Mouse (Mus musculus) hindbrain, embryonic 15.5 days (tissue): ENCODE results near the gene Tuba1a. TPM values are rescaled to one million over a fixed set of nuclear protein-coding genes. Genes with fewer than 3 reads are reported as not detected.
"Not testable (repeated sequence)": the region's sequence is repeated elsewhere in the genome, so short reads cannot be mapped to it uniquely, and the experiment has no call there.

Source experiments
- ATAC-seq: fragments of 200-750 bp; cut with Nextera tagmentation; 2 replicates; pipeline ENCODE4 v1.8.0; 2017; ENCODE audit warnings: low read depth, moderate number of reproducible peaks, moderate TSS enrichment; ENCODE audit not compliant: low FRiP score
- H3K27ac ChIP-seq: fragments of 300-500 bp; sonication (generic); replicated peaks from 2 replicates; pipeline ENCODE4 v1.5.1; 2015; ENCODE audit warnings: mild to moderate bottlenecking, inconsistent platforms
- H3K27me3 ChIP-seq: fragments of 300-500 bp; sonication (generic); 2 replicates; pipeline ENCODE4 v1.6.1; 2015; ENCODE audit warnings: control low read depth, inconsistent platforms
- H3K36me3 ChIP-seq: fragments of 300-500 bp; sonication (generic); 2 replicates; pipeline ENCODE4 v1.6.1; 2015; ENCODE audit warnings: control low read depth, inconsistent platforms
- H3K4me1 ChIP-seq: fragments of 300-500 bp; sonication (generic); replicated peaks from 2 replicates; pipeline ENCODE4 v1.6.1; 2015; ENCODE audit warnings: control low read depth, inconsistent platforms
- H3K4me2 ChIP-seq: fragments of 300-500 bp; sonication (generic); 2 replicates; pipeline ENCODE4 v1.6.1; 2015; ENCODE audit warnings: moderate library complexity, mild to moderate bottlenecking, inconsistent platforms
- H3K4me3 ChIP-seq: fragments of 300-500 bp; sonication (generic); 2 replicates; pipeline ENCODE4 v1.5.1; 2015; ENCODE audit warnings: mild to moderate bottlenecking, inconsistent platforms
- H3K9ac ChIP-seq: fragments of 300-500 bp; sonication (generic); 2 replicates; pipeline ENCODE4 v1.6.1; 2015; ENCODE audit warnings: inconsistent platforms
- H3K9me3 ChIP-seq: fragments of 300-500 bp; sonication (generic); 2 replicates; pipeline ENCODE4 v1.6.1; 2016; ENCODE audit warnings: control low read depth, inconsistent platforms
- WGBS: fragments of 180-500 bp; shearing (Covaris S2); methylation state at CpG from one replicate; pipeline ENCODE4 v1.1.7; 2015; 5-methylcytosine and 5-hydroxymethylcytosine counted together
- polyA plus RNA-seq: library from polyadenylated mRNA; unstranded; fragments of >200 nt; fragmentation: Nextera tagmentation; extraction: Ambion mirVana; gene quantifications from 2 replicates; pipeline ENCODE4 v1.2.1, GENCODE M21; 2015

Tuba1a gene
- polyA plus RNA-seq, 1 experiment from 2014 or later, result 15,534 TPM

DNA sequence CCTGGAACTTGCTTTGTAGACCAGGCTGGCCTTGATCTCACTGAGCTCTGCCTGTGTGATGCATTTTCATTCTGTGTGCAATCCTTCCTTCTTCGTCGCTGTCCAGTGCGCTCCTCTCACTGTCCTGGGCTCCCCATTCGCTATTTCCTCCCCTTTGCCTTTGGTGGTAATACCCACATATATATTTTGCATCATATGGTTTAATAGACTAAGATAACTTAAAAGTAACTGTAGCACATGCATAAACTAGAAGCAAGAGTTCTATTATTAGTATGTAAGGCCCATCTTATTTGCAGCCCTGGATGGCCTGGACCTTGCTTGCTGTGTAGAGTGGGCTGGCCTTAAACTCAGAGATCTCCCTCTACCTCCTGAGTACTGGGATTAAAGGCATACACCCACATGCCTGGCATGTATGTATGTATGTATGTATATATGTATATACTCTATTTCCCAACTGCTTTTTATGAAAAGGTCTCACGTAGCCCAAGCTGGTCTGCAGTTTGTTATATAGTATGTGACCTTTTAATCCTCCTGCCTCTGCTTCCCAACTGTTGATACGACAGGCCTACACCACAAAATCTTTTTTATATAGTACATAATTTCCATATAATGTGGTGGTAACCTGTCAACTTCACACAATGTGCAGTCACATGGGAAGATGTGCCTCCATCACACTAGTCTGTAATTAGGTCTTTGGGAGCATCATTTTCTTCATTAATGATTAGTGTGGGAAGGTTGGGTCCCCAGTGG lies 4.5 kb downstream of the Tuba1a start:
- H3K4me1 ChIP-seq, result peaks cover 27% of the 10 kb centered on the region
- H3K4me2 ChIP-seq, result peak overlapping the region; percentile 79
- no peak for ATAC-seq
- no peaks in the 10 kb centered on the region for H3K9me3 ChIP-seq
- no peaks in the 10 kb centered on the region for H3K27me3 ChIP-seq
- peaks cover 9% of the 10 kb centered on the region for H3K36me3 ChIP-seq
- 36% methylated on average over 6 of the region's 6 CpGs for WGBS
- H3K27ac ChIP-seq, result peak overlapping the region; percentile 72
- H3K9ac ChIP-seq, result peak overlapping the region; percentile 54
- H3K4me3 ChIP-seq, result peak overlapping the region; percentile 41

GRCm38 (mm10) chr15:98948382-98948781 lies 5.1 kb downstream of the Tuba1a start:
- Histone ChIP-seq H3K36me3 (peaks cover 9% of the 10 kb centered on the region), H3K4me1 (peaks cover 27% of the 10 kb centered on the region), H3K4me3 (peak overlapping the region; percentile 41), H3K4me2 (peak overlapping the region; percentile 79), H3K27me3 (no peaks in the 10 kb centered on the region), H3K9ac (peak overlapping the region; percentile 54), H3K9me3 (no peaks in the 10 kb centered on the region), H3K27ac (peak overlapping the region; percentile 72)
- ATAC-seq, result no peak

DNA sequence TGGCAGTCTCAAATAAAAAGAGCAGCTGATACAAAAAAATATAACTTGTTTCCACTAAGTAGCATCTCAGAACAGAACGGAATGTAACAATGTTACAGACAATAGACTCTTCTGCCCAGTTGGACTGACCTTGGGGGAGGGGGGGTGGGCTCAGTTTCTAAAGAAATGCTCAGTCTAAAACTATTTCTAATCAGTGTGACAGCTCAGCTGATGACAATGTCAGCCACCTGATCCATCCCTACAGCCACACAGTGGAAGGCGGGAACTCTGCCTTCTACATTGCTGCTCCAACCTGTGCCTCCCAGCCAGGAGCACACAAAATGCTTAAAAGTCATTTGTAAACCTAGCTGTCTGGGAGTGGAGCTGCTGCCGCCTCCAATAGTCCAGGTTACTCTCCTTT lies 5.6 kb downstream of the Tuba1a start:
- peak overlapping the region; percentile 54 for H3K9ac ChIP-seq
- H3K27ac ChIP-seq, result peak overlapping the region; percentile 72; the same call in 1 of the 2 replicates
- H3K36me3 ChIP-seq, result peaks cover 9% of the 10 kb centered on the region
- H3K9me3 ChIP-seq, result no peaks in the 10 kb centered on the region
- ATAC-seq, result no peak
- H3K4me3 ChIP-seq, result peak overlapping the region; percentile 41
- WGBS, result 22% methylated on average over 3 of the region's 3 CpGs
- H3K4me1 ChIP-seq, result peaks cover 27% of the 10 kb centered on the region
- peak overlapping the region; percentile 79 for H3K4me2 ChIP-seq
- H3K27me3 ChIP-seq, result no peaks in the 10 kb centered on the region

GRCm38 (mm10) chr15:98943133-98943532 lies 10.4 kb downstream of the Tuba1a start:
- no peak overlapping the region for H3K27ac ChIP-seq
- H3K4me3 ChIP-seq, result no peak overlapping the region
- H3K9ac ChIP-seq, result no peak overlapping the region
- no peaks in the 10 kb centered on the region for H3K9me3 ChIP-seq
- H3K36me3 ChIP-seq, result no peaks in the 10 kb centered on the region
- no peak overlapping the region for H3K4me2 ChIP-seq
- ATAC-seq, result no peak
- peaks cover 11% of the 10 kb centered on the region for H3K4me1 ChIP-seq
- 88% methylated on average over 4 of the region's 4 CpGs for WGBS
- no peaks in the 10 kb centered on the region for H3K27me3 ChIP-seq

- Histone ChIP-seq H3K9me3 (no peaks in the 10 kb centered on the region), H3K9ac (no peak overlapping the region), H3K4me3 (no peak overlapping the region), H3K27me3 (no peaks in the 10 kb centered on the region), H3K4me1 (peaks cover 3% of the 10 kb centered on the region), H3K36me3 (no peaks in the 10 kb centered on the region), H3K27ac (no peak overlapping the region), H3K4me2 (no peak overlapping the region)
- WGBS, result 79% methylated on average over 4 of the region's 4 CpGs
- no peak for ATAC-seq
Observed at GRCm38 (mm10) chr15:98942081-98942480, 11.4 kb downstream of the Tuba1a start.

DNA sequence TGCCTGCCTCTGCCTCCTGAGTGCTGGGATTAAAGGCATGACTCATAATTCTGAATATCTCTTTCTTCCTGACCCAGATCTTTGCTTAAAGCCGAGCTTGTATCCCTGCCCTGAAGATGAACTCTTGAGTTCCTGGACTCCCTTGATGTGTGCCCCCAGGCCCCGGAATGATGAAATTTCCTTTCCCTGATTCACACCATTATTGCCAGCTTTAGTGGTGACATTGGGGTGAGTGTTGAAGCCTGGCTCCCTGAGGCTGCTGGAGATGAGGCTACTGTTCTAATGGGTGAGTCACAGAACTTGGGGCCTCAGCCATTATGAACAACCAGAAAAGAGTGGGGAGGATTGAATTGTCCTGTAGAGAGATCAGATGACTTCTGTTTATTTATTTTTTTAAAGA lies 12.0 kb downstream of the Tuba1a start:
- 86% methylated on average over 2 of the region's 2 CpGs for whole genome bisulfite sequencing
- H3K36me3 ChIP-seq, result no peaks in the 10 kb centered on the region
- no peaks in the 10 kb centered on the region for H3K9me3 ChIP-seq
- no peak overlapping the region for H3K9ac ChIP-seq
- H3K27ac ChIP-seq, result no peak overlapping the region
- H3K4me2 ChIP-seq, result no peak overlapping the region
- no peaks in the 10 kb centered on the region for H3K27me3 ChIP-seq
- H3K4me3 ChIP-seq, result no peak overlapping the region
- no peak for ATAC-seq
- no peaks in the 10 kb centered on the region for H3K4me1 ChIP-seq

DNA sequence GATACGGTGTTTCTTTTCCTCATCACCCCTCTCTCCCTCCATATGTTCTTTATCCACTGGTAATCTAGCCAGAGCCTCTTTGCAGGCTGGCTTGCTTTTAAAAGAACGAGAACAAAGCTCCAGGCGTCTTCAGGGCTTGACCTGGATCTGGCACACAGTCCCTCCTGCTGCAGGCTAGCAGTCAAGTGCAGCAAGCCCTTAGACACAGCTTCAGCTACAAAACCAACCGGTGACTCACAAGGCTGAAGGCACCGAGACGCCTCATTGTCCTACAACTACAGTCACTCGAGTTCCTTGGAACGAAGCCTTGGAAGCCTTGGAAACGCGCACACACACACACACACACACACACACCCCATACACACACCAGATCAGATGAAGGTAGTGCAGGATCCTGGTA lies 12.7 kb downstream of the Tuba1a start:
- no peak for ATAC-seq
- H3K9me3 ChIP-seq, result no peaks in the 10 kb centered on the region
- 48% methylated on average over 10 of the region's 10 CpGs for WGBS
- H3K4me3 ChIP-seq, result no peak overlapping the region
- H3K27ac ChIP-seq, result 0 out of 2 replicates have a peak overlapping the region, but pooled peaks have one; percentile 34
- H3K4me1 ChIP-seq, result peaks cover 2% of the 10 kb centered on the region; the same call in 1 of the 2 replicates
- no peak overlapping the region for H3K4me2 ChIP-seq
- no peak overlapping the region for H3K9ac ChIP-seq
- no peaks in the 10 kb centered on the region for H3K36me3 ChIP-seq
- H3K27me3 ChIP-seq, result no peaks in the 10 kb centered on the region

- Histone ChIP-seq H3K9me3 (no peaks in the 10 kb centered on the region), H3K4me1 (peaks cover 30% of the 10 kb centered on the region), H3K27ac (peak within 1 kb of the TSS; percentile 99), H3K36me3 (0 out of 2 replicates have a peak, but pooled peaks cover 5% of the 10 kb centered on the region), H3K9ac (peak within 1 kb of the TSS; percentile 91), H3K4me3 (peak within 1 kb of the TSS; percentile 81), H3K4me2 (peak within 1 kb of the TSS; percentile 96), H3K27me3 (no peaks in the 10 kb centered on the region)
- under 1% methylated on average over 55 of the region's 58 CpGs for WGBS
- ATAC-seq, result peak; percentile 97
Observed at GRCm38 (mm10) chr15:98934217-98934839, 19.2 kb downstream of the Tuba1a start, which contains the start of gene Tuba1b. Gene Tuba1b, minus strand, starts transcription at chr15:98934565.

DNA sequence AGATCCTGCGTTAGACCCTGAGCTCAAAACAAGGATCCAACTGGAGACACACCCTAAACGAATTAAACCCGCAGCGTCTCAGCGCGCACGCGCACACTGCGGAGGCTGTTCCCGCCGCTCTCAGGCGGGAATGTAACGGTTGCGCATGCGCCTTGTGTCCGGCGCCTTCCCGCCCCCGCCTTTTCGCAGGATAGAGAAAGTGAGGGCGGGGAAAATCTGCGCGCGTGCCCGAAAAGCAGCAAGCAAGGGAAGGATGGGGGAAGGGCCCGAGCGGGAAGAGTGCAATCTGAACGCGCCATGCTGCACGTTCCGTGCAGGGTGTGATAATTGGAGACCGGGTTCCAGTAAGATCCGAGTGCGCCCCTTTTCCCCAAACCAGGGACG lies 19.7 kb downstream of the Tuba1a start:
- no peaks in the 10 kb centered on the region for H3K9me3 ChIP-seq
- ATAC-seq, result peak; percentile 87
- H3K4me3 ChIP-seq, result peak overlapping the region; percentile 81
- no peaks in the 10 kb centered on the region for H3K27me3 ChIP-seq
- H3K27ac ChIP-seq, result peak overlapping the region; percentile 99
- WGBS, result under 1% methylated on average over 35 of the region's 35 CpGs
- H3K9ac ChIP-seq, result peak overlapping the region; percentile 91
- peaks cover 35% of the 10 kb centered on the region for H3K4me1 ChIP-seq
- H3K4me2 ChIP-seq, result peak overlapping the region; percentile 96
- H3K36me3 ChIP-seq, result 0 out of 2 replicates have a peak, but pooled peaks cover 5% of the 10 kb centered on the region

GRCm38 (mm10) chr15:98933004-98933671 lies 20.4 kb downstream of the Tuba1a start:
- Histone ChIP-seq H3K4me3 (peak overlapping the region; percentile 81), H3K27ac (peak overlapping the region; percentile 99), H3K9ac (peak overlapping the region; percentile 91), H3K4me1 (peaks cover 36% of the 10 kb centered on the region), H3K4me2 (peak overlapping the region; percentile 96)
- not testable (repeated sequence) for H3K27me3 ChIP-seq, H3K36me3 ChIP-seq, ATAC-seq, H3K9me3 ChIP-seq
- WGBS, result 11% methylated on average over 8 of the region's 9 CpGs

GRCm38 (mm10) chr15:98930998-98931397 lies 22.5 kb downstream of the Tuba1a start:
- no peak overlapping the region for H3K27ac ChIP-seq

More at GRCm38 (mm10) chr15:98930998-98931397, 22.5 kb downstream of the Tuba1a start:
- Histone ChIP-seq H3K4me2 (0 out of 2 replicates have a peak overlapping the region, but pooled peaks have one; percentile 7), H3K4me3 (0 out of 2 replicates have a peak overlapping the region, but pooled peaks have one; percentile 1), H3K9me3 (no peaks in the 10 kb centered on the region), H3K4me1 (peaks cover 36% of the 10 kb centered on the region), H3K27me3 (no peaks in the 10 kb centered on the region), H3K9ac (no peak overlapping the region), H3K36me3 (0 out of 2 replicates have a peak, but pooled peaks cover 5% of the 10 kb centered on the region)
- 77% methylated on average over 3 of the region's 3 CpGs for WGBS
- no peak for ATAC-seq
